Mouse (Mus musculus): ENCODE data around the gene Esrrg.

Gene Esrrg

DNA sequence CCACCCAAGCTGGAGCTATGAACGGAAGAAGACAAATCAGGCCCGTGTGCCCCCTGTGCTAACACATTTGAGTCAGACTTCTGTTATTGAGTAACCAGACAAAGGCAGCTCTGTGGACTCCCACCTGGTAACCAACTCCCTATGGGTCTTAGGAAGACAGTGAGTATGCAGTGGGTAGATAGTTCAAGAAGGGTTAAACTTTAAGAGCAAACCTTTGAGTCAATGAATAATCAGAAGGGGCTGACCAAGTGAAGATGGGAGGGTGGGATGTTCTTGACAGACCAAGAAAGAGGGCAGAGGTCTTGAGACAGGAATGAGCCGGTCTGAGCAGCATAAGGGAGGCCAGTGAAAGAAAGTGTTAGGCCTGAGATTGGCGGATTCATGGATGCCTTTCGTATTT, 214.8 kb downstream of the Esrrg start:
- no peak for DNase-seq (ENCODE audit: extremely low read depth, insufficient read length, low spot score)

- DNase-seq (ENCODE audit: extremely low read depth, insufficient read length, low spot score), result no peak
Measured at GRCm38 (mm10) chr1:187825421-187826097, 217.0 kb downstream of the Esrrg start.

DNA sequence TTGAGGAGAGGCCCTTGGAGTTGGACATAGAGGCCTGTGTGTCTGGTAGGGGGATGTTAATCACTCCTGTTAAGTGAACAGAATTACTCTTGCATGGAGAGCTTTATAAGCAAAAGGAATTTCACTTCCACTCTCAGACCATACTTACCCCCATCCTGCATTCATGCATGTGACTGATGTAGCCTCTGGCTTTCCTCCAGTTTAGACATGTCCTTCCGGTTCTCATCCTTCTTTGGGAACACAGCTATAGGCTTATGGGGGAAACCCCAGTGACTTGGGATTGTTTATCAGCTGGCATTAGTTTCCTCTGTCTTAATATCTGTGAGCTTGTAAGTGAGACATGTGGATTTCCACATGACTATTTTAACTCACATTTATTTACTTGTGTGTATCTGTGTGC, 217.5 kb downstream of the Esrrg start:
- no peak for DNase-seq (ENCODE audit: extremely low read depth, insufficient read length, low spot score)

GRCm38 (mm10) chr1:187826869-187827268, 218.3 kb downstream of the Esrrg start:
- no peak for DNase-seq (ENCODE audit: extremely low read depth, insufficient read length, low spot score)

GRCm38 (mm10) chr1:187830937-187831336, 222.3 kb downstream of the Esrrg start:
- DNase-seq (ENCODE audit: extremely low read depth, insufficient read length, low spot score), result no peak

- no peak for DNase-seq (ENCODE audit: extremely low read depth, insufficient read length, low spot score)
Measured at GRCm38 (mm10) chr1:187832851-187833250, 224.3 kb downstream of the Esrrg start.

- no peak for DNase-seq (ENCODE audit: extremely low read depth, insufficient read length, low spot score)
Measured at GRCm38 (mm10) chr1:187834576-187834975, 226.0 kb downstream of the Esrrg start.

DNA sequence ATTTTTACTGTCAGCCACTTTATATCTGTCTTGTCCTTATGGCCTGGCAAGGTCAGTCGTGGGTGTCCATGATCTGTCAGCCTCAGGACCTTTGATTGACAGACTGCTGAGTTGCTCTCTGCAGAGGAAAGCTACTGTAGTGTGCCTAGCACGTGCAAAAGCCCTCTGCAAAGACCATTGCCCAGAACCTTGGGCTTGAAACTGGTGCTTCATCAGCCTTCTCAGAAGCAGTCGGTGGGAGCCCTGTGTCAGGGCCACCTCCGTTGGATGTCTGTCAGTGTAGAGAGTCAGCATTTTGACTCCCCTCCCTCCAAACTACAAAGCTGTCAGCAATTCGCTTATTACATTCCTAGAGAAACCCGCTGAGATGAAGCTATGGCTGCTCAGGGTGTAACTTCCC, 227.8 kb downstream of the Esrrg start:
- no peak for DNase-seq (ENCODE audit: extremely low read depth, insufficient read length, low spot score)

DNA sequence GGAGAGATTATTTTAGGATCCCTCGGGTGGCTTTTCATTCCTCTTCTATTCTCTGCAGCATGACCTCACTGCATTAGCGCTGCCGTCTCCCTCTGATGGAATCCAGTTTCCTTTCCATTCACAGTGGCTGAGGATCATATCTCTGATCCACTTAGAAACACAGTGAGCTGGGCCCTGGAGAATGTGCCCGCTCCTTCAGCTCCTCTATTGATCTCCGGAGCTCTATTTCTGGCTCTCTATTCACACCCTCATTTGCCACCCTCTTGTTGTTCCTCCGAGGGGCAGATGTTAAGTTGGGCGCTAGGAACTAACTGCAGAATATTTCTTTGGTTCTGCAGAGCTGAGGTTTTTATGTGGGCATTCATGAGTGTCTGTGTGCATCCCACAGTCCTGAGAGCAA, 228.3 kb downstream of the Esrrg start:
- no peak for DNase-seq (ENCODE audit: extremely low read depth, insufficient read length, low spot score)

- DNase-seq (ENCODE audit: extremely low read depth, insufficient read length, low spot score), result no peak
Measured at GRCm38 (mm10) chr1:187841629-187842028, 233.0 kb downstream of the Esrrg start.

GRCm38 (mm10) chr1:187842702-187843101, 234.1 kb downstream of the Esrrg start:
- DNase-seq (ENCODE audit: extremely low read depth, insufficient read length, low spot score), result no peak

- no peak for DNase-seq (ENCODE audit: extremely low read depth, insufficient read length, low spot score)
Measured at GRCm38 (mm10) chr1:187854148-187854547, 245.6 kb downstream of the Esrrg start.

GRCm38 (mm10) chr1:187862339-187862738, 253.7 kb downstream of the Esrrg start:
- DNase-seq (ENCODE audit: extremely low read depth, insufficient read length, low spot score), result no peak

- no peak for DNase-seq (ENCODE audit: extremely low read depth, insufficient read length, low spot score)
Measured at GRCm38 (mm10) chr1:187868427-187868826, 259.8 kb downstream of the Esrrg start.

DNA sequence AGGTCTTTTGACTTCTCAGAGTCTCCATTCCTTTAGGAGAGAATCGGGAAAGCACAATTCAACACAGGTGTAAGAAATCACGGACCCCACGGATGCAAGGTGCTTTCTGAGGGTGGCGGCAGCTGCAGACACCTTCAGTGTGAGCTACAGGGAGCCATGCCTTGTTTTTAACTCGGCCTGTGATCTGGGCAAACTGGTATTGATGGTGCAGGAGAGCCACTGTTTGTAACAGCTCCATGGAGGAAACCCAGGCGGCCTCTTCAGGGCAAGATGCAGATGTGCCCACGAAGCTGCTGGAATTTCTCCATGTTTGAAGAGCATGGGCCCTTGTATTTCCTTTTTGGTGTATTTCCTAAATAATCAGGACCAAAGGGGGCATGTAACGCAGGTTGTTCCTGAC, 263.6 kb downstream of the Esrrg start:
- no peak for DNase-seq (ENCODE audit: extremely low read depth, insufficient read length, low spot score)

DNA sequence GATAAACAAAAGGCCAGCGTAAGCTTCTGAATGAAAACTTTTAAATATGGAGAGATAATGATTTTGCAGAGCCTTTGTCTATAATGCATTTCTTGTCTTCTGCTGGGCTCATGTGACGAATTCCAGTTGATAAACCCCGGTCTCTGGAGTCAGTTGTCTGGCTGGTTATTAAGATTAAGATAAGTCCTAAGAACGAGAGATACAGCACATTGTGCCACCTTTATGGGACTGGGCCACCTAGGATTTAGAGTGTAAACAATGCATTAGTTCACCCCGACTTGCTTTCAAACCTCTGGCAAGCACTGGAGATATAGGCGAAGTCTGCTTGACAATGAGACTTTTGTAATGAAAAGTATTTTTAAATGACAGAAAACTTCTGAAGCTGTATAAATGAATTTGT, 264.2 kb downstream of the Esrrg start:
- DNase-seq (ENCODE audit: extremely low read depth, insufficient read length, low spot score), result no peak

GRCm38 (mm10) chr1:187873770-187874169, 265.2 kb downstream of the Esrrg start:
- no peak for DNase-seq (ENCODE audit: extremely low read depth, insufficient read length, low spot score)

- DNase-seq (ENCODE audit: extremely low read depth, insufficient read length, low spot score), result no peak
Measured at GRCm38 (mm10) chr1:187887270-187887669, 278.7 kb downstream of the Esrrg start.

GRCm38 (mm10) chr1:187888142-187888541, 279.6 kb downstream of the Esrrg start:
- DNase-seq (ENCODE audit: extremely low read depth, insufficient read length, low spot score), result no peak

- DNase-seq (ENCODE audit: extremely low read depth, insufficient read length, low spot score), result no peak
Measured at GRCm38 (mm10) chr1:187889096-187889495, 280.5 kb downstream of the Esrrg start.

GRCm38 (mm10) chr1:187891262-187891661, 282.7 kb downstream of the Esrrg start:
- DNase-seq (ENCODE audit: extremely low read depth, insufficient read length, low spot score), result no peak

- DNase-seq (ENCODE audit: extremely low read depth, insufficient read length, low spot score), result no peak
Measured at GRCm38 (mm10) chr1:187895459-187895858, 286.9 kb downstream of the Esrrg start.

DNA sequence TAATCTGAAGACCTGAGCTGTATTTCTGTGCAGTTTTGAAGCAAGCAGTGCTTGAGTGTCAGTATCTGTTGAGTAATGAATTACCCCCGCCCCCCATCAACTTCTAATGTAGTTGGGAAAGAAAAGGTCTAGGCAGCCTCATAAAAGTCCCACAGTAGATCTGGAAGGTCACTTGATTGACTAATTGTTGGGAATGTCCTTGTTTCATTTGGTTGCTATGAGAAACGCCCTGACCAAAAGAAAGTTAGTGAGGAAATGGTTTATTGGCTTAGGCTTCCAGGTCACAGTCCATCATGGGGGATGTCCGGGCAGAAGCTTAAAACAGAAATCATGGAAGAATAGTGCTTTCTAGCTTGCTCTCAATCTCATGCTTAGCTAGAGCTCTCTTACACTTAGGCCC, 287.7 kb downstream of the Esrrg start:
- DNase-seq (ENCODE audit: extremely low read depth, insufficient read length, low spot score), result no peak
